Mouse (Mus musculus) kidney, embryonic 14.5 days (tissue): ENCODE measurements around the gene Mafb. TPM values are rescaled to one million over a fixed set of nuclear protein-coding genes. Genes with fewer than 3 reads are reported as not detected.

Experiments
- ATAC-seq: fragments of 200-750 bp; cut with Nextera tagmentation; 2 replicates; pipeline ENCODE4 v1.8.0; 2017; ENCODE audit warnings: moderate number of reproducible peaks, mild to moderate bottlenecking, moderate TSS enrichment, moderate library complexity; ENCODE audit not compliant: low FRiP score, low TSS enrichment
- H3K27ac ChIP-seq: fragments of 300-500 bp; sonication (generic); 2 replicates; pipeline ENCODE4 v1.5.1; 2014; ENCODE audit warnings: low read depth, mild to moderate bottlenecking, low read length, moderate library complexity, mixed read lengths
- H3K27me3 ChIP-seq: fragments of 300-500 bp; sonication (generic); 2 replicates; pipeline ENCODE4 v1.6.1; 2014; ENCODE audit warnings: mild to moderate bottlenecking, low read length; ENCODE audit not compliant: control insufficient read depth, insufficient read depth
- H3K36me3 ChIP-seq: fragments of 300-500 bp; sonication (generic); 2 replicates; pipeline ENCODE4 v1.6.1; 2014; ENCODE audit warnings: low read length, mixed read lengths; ENCODE audit not compliant: control insufficient read depth, insufficient read depth
- H3K4me1 ChIP-seq: fragments of 300-500 bp; sonication (generic); 2 replicates; pipeline ENCODE4 v1.6.1; 2014; ENCODE audit warnings: low read length, mixed read lengths; ENCODE audit not compliant: control insufficient read depth, insufficient read depth
- H3K4me2 ChIP-seq: fragments of 300-500 bp; sonication (generic); replicated peaks from 2 replicates; pipeline ENCODE4 v1.6.1; 2014; ENCODE audit warnings: low read depth, mild to moderate bottlenecking, low read length
- H3K4me3 ChIP-seq: fragments of 300-500 bp; sonication (generic); 2 replicates; pipeline ENCODE4 v1.5.1; 2014; ENCODE audit warnings: mild to moderate bottlenecking, low read length
- H3K9ac ChIP-seq: fragments of 300-500 bp; sonication (generic); 2 replicates; pipeline ENCODE4 v1.6.1; 2014; ENCODE audit warnings: low read depth, mild to moderate bottlenecking, low read length, moderate library complexity
- H3K9me3 ChIP-seq: fragments of 300-500 bp; sonication (generic); 2 replicates; pipeline ENCODE4 v1.6.1; 2016; ENCODE audit warnings: low read length; ENCODE audit not compliant: control insufficient read depth
- WGBS: fragments of 180-500 bp; shearing (Covaris S2); extraction: QIAGEN DNeasy Blood & Tissue Kit; methylation state at CpG from one replicate; pipeline ENCODE4 v1.1.7; 2014; 5-methylcytosine and 5-hydroxymethylcytosine counted together
- polyA plus RNA-seq: library from polyadenylated mRNA; unstranded; fragments of >200 nt; fragmentation: Nextera tagmentation; extraction: Ambion mirVana; gene quantifications from 2 replicates; pipeline ENCODE4 v1.2.1, GENCODE M21; 2014

Gene Mafb
- 23.0 and 33.2 TPM in 2 replicates for polyA plus RNA-seq

- Histone ChIP-seq H3K27ac (peak within 1 kb of the TSS; percentile 76), H3K36me3 (no peaks in the 10 kb centered on the region), H3K4me1 (peaks cover 11% of the 10 kb centered on the region; the same call in 1 of the 2 replicates), H3K27me3 (peaks cover 58% of the 10 kb centered on the region), H3K4me2 (peak within 1 kb of the TSS; percentile 97), H3K9me3 (no peaks in the 10 kb centered on the region), H3K4me3 (peak within 1 kb of the TSS; percentile 58), H3K9ac (peak within 1 kb of the TSS; percentile 76)
- peak; percentile 90 for ATAC-seq
- 1% methylated on average over 32 of the region's 37 CpGs for WGBS
These were observed at the start of gene Mafb for GRCm38 (mm10) chr2:160366980-160367338. Mafb (minus strand) TSS chr2:160367065.

DNA sequence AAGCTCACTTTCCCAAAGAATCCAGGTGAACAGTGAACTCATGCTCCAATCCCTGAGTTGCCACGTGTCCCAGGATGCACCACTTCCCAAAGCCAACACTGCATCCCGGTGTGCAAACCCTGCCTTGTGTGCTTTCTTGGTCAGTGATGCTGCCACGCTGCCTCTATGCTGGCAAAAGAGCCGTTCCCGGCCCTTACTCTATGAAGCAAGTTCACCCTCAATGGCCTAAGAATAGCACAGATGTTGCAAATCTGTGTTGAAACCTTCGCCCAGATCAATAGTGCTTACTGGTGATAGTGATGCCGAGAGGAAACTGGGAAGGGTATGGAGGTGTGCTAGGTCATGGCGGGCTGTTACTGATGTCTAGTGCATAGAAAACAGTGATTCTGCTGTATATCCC lies 48.3 kb upstream of the Mafb start:
- Histone ChIP-seq H3K27me3 (no peaks in the 10 kb centered on the region), H3K36me3 (no peaks in the 10 kb centered on the region), H3K9me3 (no peaks in the 10 kb centered on the region), H3K9ac (no peak overlapping the region), H3K4me3 (no peak overlapping the region), H3K4me2 (no peak overlapping the region), H3K4me1 (0 out of 2 replicates have a peak, but pooled peaks cover 7% of the 10 kb centered on the region), H3K27ac (no peak overlapping the region)
- ATAC-seq = no peak
- WGBS = 91% methylated on average over 8 of the region's 8 CpGs

GRCm38 (mm10) chr2:160414736-160415135 lies 47.9 kb upstream of the Mafb start:
- H3K27ac ChIP-seq = no peak overlapping the region
- no peak for ATAC-seq
- H3K4me2 ChIP-seq = no peak overlapping the region
- H3K4me3 ChIP-seq = no peak overlapping the region
- H3K4me1 ChIP-seq = 0 out of 2 replicates have a peak, but pooled peaks cover 7% of the 10 kb centered on the region
- H3K9me3 ChIP-seq = no peaks in the 10 kb centered on the region
- 91% methylated on average over 11 of the region's 11 CpGs for WGBS
- H3K27me3 ChIP-seq = no peaks in the 10 kb centered on the region
- no peak overlapping the region for H3K9ac ChIP-seq
- no peaks in the 10 kb centered on the region for H3K36me3 ChIP-seq

GRCm38 (mm10) chr2:160413982-160414381 lies 47.1 kb upstream of the Mafb start:
- 99% methylated on average over 5 of the region's 5 CpGs for WGBS
- ATAC-seq = no peak
- no peak overlapping the region for H3K9ac ChIP-seq
- no peaks in the 10 kb centered on the region for H3K9me3 ChIP-seq
- H3K36me3 ChIP-seq = no peaks in the 10 kb centered on the region
- no peaks in the 10 kb centered on the region for H3K27me3 ChIP-seq
- no peak overlapping the region for H3K4me2 ChIP-seq
- H3K27ac ChIP-seq = no peak overlapping the region
- no peak overlapping the region for H3K4me3 ChIP-seq
- H3K4me1 ChIP-seq = 0 out of 2 replicates have a peak, but pooled peaks cover 7% of the 10 kb centered on the region

GRCm38 (mm10) chr2:160413055-160413454 lies 46.2 kb upstream of the Mafb start:
- H3K4me2 ChIP-seq = no peak overlapping the region
- H3K27me3 ChIP-seq = no peaks in the 10 kb centered on the region

DNA sequence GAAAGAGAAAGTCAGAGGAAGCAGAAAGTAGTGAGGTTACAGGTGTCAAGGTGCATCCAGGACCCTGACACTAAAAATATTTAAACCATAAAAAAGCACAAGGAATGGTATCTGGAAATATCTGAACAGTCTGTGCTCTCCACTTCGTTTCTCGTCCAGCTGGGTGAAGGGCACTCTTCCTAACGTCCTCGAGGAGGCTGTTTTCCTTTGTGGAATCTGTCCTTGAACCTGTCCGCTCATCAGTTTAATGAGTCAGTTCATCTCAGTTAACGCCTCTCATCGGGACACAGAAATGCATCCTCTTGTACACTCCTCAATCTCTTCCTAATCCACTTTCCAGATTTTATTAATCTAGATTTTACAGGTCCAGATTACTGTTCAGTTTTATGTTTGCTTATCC lies 44.6 kb upstream of the Mafb start:
- Histone ChIP-seq H3K9me3 (no peaks in the 10 kb centered on the region), H3K9ac (no peak overlapping the region), H3K27me3 (no peaks in the 10 kb centered on the region), H3K27ac (no peak overlapping the region), H3K4me1 (0 out of 2 replicates have a peak, but pooled peaks cover 7% of the 10 kb centered on the region), H3K36me3 (no peaks in the 10 kb centered on the region), H3K4me2 (no peak overlapping the region), H3K4me3 (no peak overlapping the region)
- no peak for ATAC-seq
- WGBS = 51% methylated on average over 7 of the region's 7 CpGs

More at GRCm38 (mm10) chr2:160413055-160413454, 46.2 kb upstream of the Mafb start:
- Histone ChIP-seq H3K4me3 (no peak overlapping the region), H3K4me1 (0 out of 2 replicates have a peak, but pooled peaks cover 7% of the 10 kb centered on the region), H3K27ac (no peak overlapping the region), H3K9me3 (no peaks in the 10 kb centered on the region), H3K9ac (no peak overlapping the region), H3K36me3 (no peaks in the 10 kb centered on the region)
- peak; percentile 79 for ATAC-seq
- WGBS = 32% methylated on average over 12 of the region's 12 CpGs

DNA sequence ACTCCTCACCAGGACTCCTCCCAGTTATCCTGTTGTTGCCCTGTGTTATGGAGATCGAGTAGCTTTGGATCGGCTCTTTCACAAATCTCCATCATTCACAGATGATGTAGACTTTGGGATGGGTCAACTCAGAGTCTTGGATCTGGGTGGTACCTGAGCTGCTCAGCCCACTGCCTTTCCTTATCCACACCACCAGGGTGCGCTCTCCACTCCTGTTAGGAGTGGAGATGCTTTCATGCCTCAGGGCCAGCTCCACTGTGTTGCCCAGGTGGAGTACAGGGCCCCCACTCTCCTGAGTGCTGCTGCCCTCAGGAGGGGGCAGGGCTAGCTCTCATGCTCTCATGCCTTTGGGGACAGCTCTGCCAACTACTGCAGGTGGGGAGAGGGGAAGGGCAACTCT lies 40.9 kb upstream of the Mafb start:
- H3K4me3 ChIP-seq = no peak overlapping the region
- no peaks in the 10 kb centered on the region for H3K4me1 ChIP-seq
- H3K27me3 ChIP-seq = no peaks in the 10 kb centered on the region
- H3K36me3 ChIP-seq = no peaks in the 10 kb centered on the region
- WGBS = 93% methylated on average over 3 of the region's 3 CpGs
- H3K9ac ChIP-seq = no peak overlapping the region
- H3K4me2 ChIP-seq = no peak overlapping the region
- no peak overlapping the region for H3K27ac ChIP-seq
- no peak for ATAC-seq
- no peaks in the 10 kb centered on the region for H3K9me3 ChIP-seq

GRCm38 (mm10) chr2:160397747-160398146 lies 30.9 kb upstream of the Mafb start:
- no peak for ATAC-seq
- Histone ChIP-seq H3K4me2 (no peak overlapping the region), H3K27me3 (no peaks in the 10 kb centered on the region), H3K4me1 (no peaks in the 10 kb centered on the region), H3K9me3 (no peaks in the 10 kb centered on the region), H3K9ac (no peak overlapping the region), H3K4me3 (no peak overlapping the region), H3K36me3 (no peaks in the 10 kb centered on the region), H3K27ac (no peak overlapping the region)
- WGBS = 90% methylated on average over 12 of the region's 12 CpGs

DNA sequence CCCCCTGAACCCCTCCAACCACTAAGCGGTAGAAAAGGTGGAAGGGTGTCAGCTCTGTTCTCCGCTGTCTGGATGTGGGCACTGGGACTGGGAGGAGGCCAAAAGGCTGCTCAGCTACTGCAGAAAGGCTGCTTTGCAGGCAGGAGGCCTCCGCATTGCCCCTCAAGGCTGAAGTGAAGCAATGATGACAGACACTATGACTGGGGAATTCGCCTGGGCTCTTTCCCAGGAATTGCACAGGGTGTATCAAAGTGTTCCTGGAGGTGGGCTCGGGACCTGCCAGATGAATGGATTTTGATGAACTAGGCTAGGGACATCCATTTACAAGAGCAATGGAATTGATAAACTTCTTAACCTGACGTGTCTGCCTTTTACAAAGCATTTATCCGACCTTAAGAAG lies 27.9 kb upstream of the Mafb start:
- no peaks in the 10 kb centered on the region for H3K4me1 ChIP-seq
- H3K27me3 ChIP-seq = no peaks in the 10 kb centered on the region; the same call in 1 of the 2 replicates
- H3K4me3 ChIP-seq = no peak overlapping the region
- no peak overlapping the region for H3K9ac ChIP-seq
- 85% methylated on average over 7 of the region's 7 CpGs for WGBS
- no peak for ATAC-seq
- no peaks in the 10 kb centered on the region for H3K36me3 ChIP-seq
- H3K27ac ChIP-seq = no peak overlapping the region
- H3K9me3 ChIP-seq = no peaks in the 10 kb centered on the region
- no peak overlapping the region for H3K4me2 ChIP-seq
